Mouse (Mus musculus) retina, embryonic 14.5 days (tissue): Measurements from ENCODE around the gene Lrfn3.
A peak's percentile ranks its signal among the peaks of the same experiment; 100 is the strongest.

Experiments used
- DNase-seq: peaks from one replicate; pipeline ENCODE4 v3.0.0-alpha.2; 2015; ENCODE audit warnings: low spot score

Gene Lrfn3

DNA sequence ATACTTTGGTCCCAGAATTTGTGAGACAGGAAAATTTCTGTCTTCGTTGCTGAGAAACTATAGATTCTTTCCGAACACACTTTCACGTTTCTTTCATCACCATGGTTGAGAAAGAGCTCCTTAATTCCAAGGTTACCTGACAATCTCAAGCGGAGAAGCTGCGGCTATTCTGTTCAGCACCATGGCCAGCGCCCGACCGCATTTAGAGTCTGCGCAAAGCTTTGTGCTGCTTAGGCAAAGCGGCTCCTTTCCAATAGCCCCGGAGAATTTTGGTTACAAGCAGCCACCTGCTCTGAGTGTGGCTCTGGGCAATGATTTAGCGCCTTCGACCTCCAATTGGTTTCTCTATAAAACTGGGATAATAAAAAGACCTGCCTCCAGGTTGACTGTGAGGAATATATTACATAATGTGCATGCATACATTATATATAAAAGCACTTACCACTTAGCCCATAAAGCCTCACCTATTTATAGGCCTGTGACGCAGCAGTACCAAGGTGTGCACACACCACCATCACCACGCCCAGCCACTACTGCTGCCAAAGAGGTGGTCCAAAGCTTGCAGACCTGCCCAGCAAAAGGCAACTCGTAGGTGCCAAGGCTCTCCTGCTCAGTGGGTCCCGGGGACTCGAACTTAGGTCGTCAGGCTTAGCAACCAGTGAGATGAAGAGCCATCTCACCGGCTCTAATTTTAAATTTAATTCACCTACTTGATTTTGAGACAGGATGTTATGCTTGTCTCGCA lies 15.8 kb downstream of the Lrfn3 start:
- peak; percentile 80 for DNase-seq

GRCm38 (mm10) chr7:30339432-30340109 lies 23.0 kb downstream of the Lrfn3 start:
- DNase-seq: no peak

- peak; percentile 95 for DNase-seq
Observed at GRCm38 (mm10) chr7:30336384-30336783, 26.2 kb downstream of the Lrfn3 start.

DNA sequence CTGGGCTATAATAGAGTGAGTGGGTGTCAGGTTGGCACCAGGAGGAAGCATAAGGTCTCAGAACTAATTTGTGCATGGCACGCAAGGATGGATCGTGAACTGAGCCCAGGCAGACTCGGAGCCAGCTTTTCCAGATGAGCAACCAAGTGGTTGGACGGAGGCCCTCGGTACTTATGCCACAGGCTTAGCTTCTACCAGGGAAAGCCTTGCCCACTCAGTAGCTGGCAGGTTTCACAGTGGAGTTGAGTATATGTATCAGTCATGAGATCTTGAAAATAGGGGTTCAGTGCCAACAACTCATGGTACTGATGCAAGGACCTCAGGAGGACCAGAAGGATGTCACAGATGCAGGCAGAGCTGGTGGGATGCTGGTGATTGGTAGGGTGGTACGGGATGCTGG lies 26.9 kb downstream of the Lrfn3 start:
- DNase-seq: no peak

- no peak for DNase-seq
Observed at GRCm38 (mm10) chr7:30334563-30334962, 28.0 kb downstream of the Lrfn3 start.

- DNase-seq: no peak
Observed at GRCm38 (mm10) chr7:30333436-30333835, 29.1 kb downstream of the Lrfn3 start.

- no peak for DNase-seq
Observed at GRCm38 (mm10) chr7:30332622-30333259, 29.8 kb downstream of the Lrfn3 start.

GRCm38 (mm10) chr7:30331887-30332286 lies 30.7 kb downstream of the Lrfn3 start:
- peak; percentile 95 for DNase-seq

DNA sequence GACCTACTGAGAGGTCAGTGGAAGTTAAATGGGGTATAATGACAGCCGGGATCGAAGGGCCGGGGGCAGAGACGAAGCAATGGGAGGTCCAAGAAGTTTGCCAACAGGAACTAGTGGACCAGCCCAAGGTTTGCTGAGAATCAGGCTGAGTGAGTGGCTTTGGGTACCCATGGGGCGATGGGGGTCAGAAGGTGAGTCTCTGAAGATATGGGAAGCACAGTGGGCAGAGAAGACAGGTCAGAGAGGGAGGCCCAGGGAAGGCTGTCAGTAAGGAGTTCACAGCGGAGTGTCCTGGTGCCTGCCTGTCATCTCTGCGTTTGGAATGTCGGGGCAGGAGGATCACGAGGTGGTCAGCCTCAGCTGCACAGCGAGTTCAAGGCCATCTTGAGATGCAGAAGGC lies 34.2 kb downstream of the Lrfn3 start:
- no peak for DNase-seq

DNA sequence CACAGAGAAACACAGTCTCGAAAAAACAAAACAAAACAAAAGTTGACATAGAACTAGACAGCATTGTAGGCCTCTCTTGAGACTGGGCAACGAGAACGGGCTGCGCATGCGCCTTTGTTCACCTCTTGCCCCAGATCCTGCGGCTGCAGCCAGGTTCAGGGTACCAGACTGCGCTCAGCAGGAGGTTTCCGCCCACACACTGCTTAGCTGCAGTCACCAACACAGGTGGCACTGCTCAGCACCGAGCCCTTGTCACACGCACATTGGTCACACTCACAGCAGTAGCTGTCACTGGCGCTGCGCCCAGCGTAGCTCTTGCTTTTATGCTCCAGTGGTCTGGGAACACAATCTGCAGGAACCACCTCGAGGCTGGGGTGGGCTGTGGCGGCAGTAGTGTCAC lies 35.4 kb downstream of the Lrfn3 start:
- no peak for DNase-seq

DNA sequence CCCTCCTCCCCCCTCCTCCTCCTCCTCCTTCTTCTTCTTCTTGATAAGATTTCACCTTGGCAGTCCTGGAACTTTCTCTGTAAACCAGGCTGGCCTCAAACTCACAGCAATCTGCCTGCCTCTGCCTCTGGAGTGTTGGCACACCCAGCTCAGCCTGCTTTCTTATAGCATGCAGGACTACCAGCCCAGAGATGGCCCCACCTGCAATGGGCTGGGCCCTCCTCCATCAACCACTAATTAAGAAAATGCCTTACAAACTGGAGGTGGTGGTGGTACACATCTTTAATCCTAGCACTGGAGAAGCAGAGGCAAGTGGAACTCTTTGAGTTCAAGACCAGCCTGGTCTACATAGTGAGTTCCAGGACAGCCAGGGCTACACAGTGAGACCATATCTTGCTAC lies 36.1 kb downstream of the Lrfn3 start:
- DNase-seq: no peak

- DNase-seq: peak; percentile 60
Observed at GRCm38 (mm10) chr7:30325364-30325763, 37.2 kb downstream of the Lrfn3 start.

DNA sequence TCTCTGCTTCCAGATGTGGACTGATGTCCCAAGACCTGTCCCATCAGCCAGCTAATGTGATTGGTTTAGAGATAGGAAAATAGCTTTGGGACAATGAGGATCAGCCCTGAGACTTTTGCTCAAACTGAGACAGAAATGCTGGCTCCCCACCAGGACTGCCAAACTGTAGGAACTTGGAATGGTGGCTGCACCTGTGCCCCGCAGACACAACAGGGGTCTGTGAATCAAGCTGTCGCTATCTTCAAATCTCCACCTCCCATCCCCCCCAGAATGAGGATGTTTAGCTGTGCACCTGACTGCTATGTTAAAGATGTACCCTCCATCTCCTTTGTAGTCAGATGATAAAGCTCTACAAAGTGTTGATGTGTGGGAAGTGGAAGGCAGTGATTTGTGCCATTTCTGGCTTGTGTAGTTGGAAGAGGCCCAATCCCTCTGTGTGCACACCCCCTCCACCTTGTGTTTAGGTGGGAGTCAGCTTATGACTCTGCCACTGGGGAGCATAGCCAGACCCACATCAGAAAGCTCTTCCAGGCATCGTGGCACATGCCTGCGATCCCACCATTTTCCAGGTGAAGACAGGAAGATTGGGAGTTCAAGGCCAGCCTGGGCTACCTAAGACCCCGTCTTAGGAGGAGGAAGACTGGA lies 38.1 kb downstream of the Lrfn3 start:
- no peak for DNase-seq

DNA sequence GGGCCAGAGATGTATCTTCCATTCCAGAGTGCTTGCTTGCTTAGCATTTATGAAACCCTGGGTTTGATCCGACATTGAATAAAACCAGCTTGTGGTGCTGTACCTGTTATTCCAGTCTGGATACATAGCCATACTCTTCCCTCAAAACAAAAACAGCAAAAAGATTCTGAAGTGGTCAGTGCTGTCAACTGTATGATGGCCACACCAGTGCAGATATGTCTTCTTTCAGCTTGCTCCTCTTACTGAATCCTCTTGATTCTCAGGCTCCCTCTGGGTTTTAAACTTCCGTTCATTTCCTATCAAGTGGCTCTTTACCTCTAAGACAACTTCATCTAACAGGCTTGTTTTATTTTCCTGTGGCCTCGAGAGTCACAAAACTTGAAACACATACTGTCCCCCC lies 38.8 kb downstream of the Lrfn3 start, which contains the start of gene Sdhaf1:
Gene Sdhaf1 (minus strand): TSS at position 101 of the 400 bp plus-strand sequence.
- no peak for DNase-seq

DNA sequence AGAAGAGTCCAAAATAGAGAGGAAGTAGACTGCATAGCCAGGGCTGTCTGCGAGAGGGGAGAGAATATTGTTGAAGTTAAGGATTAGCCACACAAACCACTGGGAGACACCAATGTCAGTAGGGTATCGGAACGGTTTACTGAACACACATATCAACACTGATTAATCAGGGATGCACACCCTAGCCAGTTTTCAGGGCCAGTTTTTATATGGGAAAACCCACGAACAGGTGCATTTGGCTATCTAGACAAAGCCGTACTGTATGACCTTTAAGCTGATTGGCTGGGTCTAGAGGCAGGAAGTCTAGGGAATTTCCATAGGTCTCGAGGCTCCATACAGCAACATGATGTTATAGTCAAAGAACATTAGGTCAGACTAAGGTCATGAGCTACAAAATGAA lies 39.7 kb downstream of the Lrfn3 start:
- DNase-seq: peak; percentile 14

GRCm38 (mm10) chr7:30322285-30322667 lies 40.3 kb downstream of the Lrfn3 start:
- DNase-seq: peak; percentile 97

GRCm38 (mm10) chr7:30321539-30322284 lies 40.9 kb downstream of the Lrfn3 start, which contains the start of gene E130208F15Rik:
Gene E130208F15Rik, plus strand, starts transcription at chr7:30321740.
- DNase-seq: peak; percentile 61

DNA sequence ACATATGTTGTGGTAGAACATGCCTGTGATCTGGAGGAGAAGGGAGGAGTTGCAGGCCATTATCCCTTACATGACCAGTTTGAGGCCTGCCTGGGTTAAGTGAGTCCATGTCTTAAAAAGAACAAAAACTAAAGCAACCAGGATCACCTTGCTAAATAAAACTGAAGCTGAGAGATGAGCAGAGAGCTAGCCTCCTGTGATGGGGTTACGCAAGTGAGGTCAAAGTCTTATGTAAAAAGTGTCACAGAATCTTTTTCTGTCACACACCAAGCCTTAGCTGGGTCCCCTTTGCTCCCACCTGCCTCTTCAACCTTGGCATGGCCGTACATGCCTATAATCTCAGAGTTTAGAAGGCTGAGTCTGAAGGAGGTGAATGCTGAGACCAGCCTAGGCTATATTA lies 41.6 kb downstream of the Lrfn3 start:
- DNase-seq: no peak

- no peak for DNase-seq
Observed at GRCm38 (mm10) chr7:30318142-30318541, 44.4 kb downstream of the Lrfn3 start.

- DNase-seq: no peak
Observed at GRCm38 (mm10) chr7:30315559-30316529, 46.7 kb downstream of the Lrfn3 start.
